In genomic region chr12:73949318-73950058, GRCm38 (mm10) we compare ENCODE assay signal across 8 mouse cellular contexts. TPM values are rescaled to one million over a fixed set of nuclear protein-coding genes. Genes with fewer than 3 reads are reported as not detected.
DNase-seq lines count a peak whose midpoint lies in the region; ATAC-seq lines count a peak whose summit lies in the region.

No protein-coding gene starts in this region.

- H3K9me3 ChIP-seq in hindbrain, embryonic 14.5 days (ENCODE audit: control insufficient read depth, low read length) = no peaks in the 10 kb centered on the region

- peaks cover 17% of the 10 kb centered on the region for H3K4me1 ChIP-seq in hindbrain, embryonic 14.5 days (replicated peaks; ENCODE audit: control insufficient read depth, insufficient read depth, low read length)

- 5% methylated on average over 46 of the region's 46 CpGs for WGBS in hindbrain, embryonic 14.5 days

- peak overlapping the region; percentile 83 for H3K4me2 ChIP-seq in hindbrain, embryonic 14.5 days (replicated peaks)

- no peak overlapping the region for H3K27ac ChIP-seq in hindbrain, embryonic 14.5 days

- H3K9ac ChIP-seq in hindbrain, embryonic 14.5 days = peak overlapping the region; percentile 73

- peak; percentile 89 for ATAC-seq in hindbrain, embryonic 14.5 days (ENCODE audit: low FRiP score)

- no peaks in the 10 kb centered on the region for H3K27me3 ChIP-seq in hindbrain, embryonic 14.5 days (ENCODE audit: control insufficient read depth, insufficient read depth, low read length)

- peaks cover 23% of the 10 kb centered on the region for H3K36me3 ChIP-seq in hindbrain, embryonic 14.5 days (replicated peaks; ENCODE audit: control insufficient read depth, insufficient read depth)

- peak; percentile 34 to 42 for DNase-seq in adrenal gland, adult 18-20 months (ENCODE audit: low spot score in 2 of 2)
- DNase-seq in cerebellum, postnatal 10 days = peak; percentile 81 to 86
- peak; percentile 13 for DNase-seq in gastrocnemius, adult 18-20 months (ENCODE audit: low spot score)
- DNase-seq in hindbrain, embryonic 14.5 days (ENCODE audit: low spot score) = peak; percentile 74
- peak; percentile 23 to 48 for DNase-seq in left cerebral cortex, adult 8-10 months (ENCODE audit: low spot score in 2 of 2)
- peak; percentile 24 for DNase-seq in lung, postnatal 36 days
- peak; percentile 74 for DNase-seq in retina, postnatal 1 day
- no peak for DNase-seq in thymus, postnatal 10 days (ENCODE audit: low spot score in 2 of 2)

- peak overlapping the region; percentile 45 for H3K4me3 ChIP-seq in hindbrain, embryonic 14.5 days (replicated peaks; ENCODE audit: low read length)

RNA-seq across cellular contexts. Expression of gene Gm49321, which starts 12.0 kb away (rescaled TPM):
- 1 to 10 TPM; 6.5 to 9.2 TPM for total RNA-seq in adrenal gland, adult 18-20 months (2021)
- total RNA-seq in gastrocnemius, adult 18-20 months (2021) = 1 to 10 TPM; 2.1 to 2.2 TPM
- polyA plus RNA-seq in hindbrain, embryonic 14.5 days (2014; fragmentation: Nextera tagmentation; extraction: Ambion mirVana) = 17.4 and 17.6 TPM in 2 replicates
- 10 to 100 TPM in 3 of 4 experiments, 1 to 10 TPM in 1; 8.3 to 16.2 (median 13.5) TPM for total RNA-seq in left cerebral cortex, adult 8-10 months (2022)

RNA-seq across cellular contexts. Expression of gene Snapc1, which starts 14.8 kb away (rescaled TPM):
- total RNA-seq in adrenal gland, adult 18-20 months (2021) = 10 to 100 TPM; 22.6 to 25.0 TPM
- total RNA-seq in gastrocnemius, adult 18-20 months (2021) = 1 to 10 TPM; 4.7 to 8.5 TPM
- polyA plus RNA-seq in hindbrain, embryonic 14.5 days (2014; fragmentation: Nextera tagmentation; extraction: Ambion mirVana) = 34.9 and 37.1 TPM in 2 replicates
- 10 to 100 TPM; 37.6 to 46.6 (median 41.7) TPM for total RNA-seq in left cerebral cortex, adult 8-10 months (2022)

RNA-seq across cellular contexts. Expression of gene Syt16, which starts 48.0 kb away (rescaled TPM):
- total RNA-seq in adrenal gland, adult 18-20 months (2021) = under 1 TPM; 0.30 to 0.32 TPM
- not detected for total RNA-seq in gastrocnemius, adult 18-20 months (2021)
- polyA plus RNA-seq in hindbrain, embryonic 14.5 days (2014; fragmentation: Nextera tagmentation; extraction: Ambion mirVana) = 79.5 and 91.2 TPM in 2 replicates
- 10 to 100 TPM; 71.8 to 83.4 (median 74.2) TPM for total RNA-seq in left cerebral cortex, adult 8-10 months (2022)

RNA-seq across cellular contexts. Expression of gene Hif1a, which starts 48.3 kb away (rescaled TPM):
- 10 to 100 TPM; 52.9 to 66.1 TPM for total RNA-seq in adrenal gland, adult 18-20 months (2021)
- total RNA-seq in gastrocnemius, adult 18-20 months (2021) = 10 to 100 TPM; 10.5 to 17.9 TPM
- polyA plus RNA-seq in hindbrain, embryonic 14.5 days (2014; fragmentation: Nextera tagmentation; extraction: Ambion mirVana) = 103 and 113 TPM in 2 replicates
- total RNA-seq in left cerebral cortex, adult 8-10 months (2022) = 10 to 100 TPM; 57.7 to 66.6 (median 64.3) TPM

Comparison
In these comparisons a context has a peak if more than half of its experiments do, and no peak if none do; other contexts are left out.
1. DNase-seq: peak in adrenal gland, adult 18-20 months (2 of 2), cerebellum, postnatal 10 days (2 of 2), gastrocnemius, adult 18-20 months (single experiment), hindbrain, embryonic 14.5 days (single experiment), left cerebral cortex, adult 8-10 months (2 of 2), lung, postnatal 36 days (single experiment) and retina, postnatal 1 day (single experiment); none in thymus, postnatal 10 days (0 of 2).
2. RNA of gene Syt16, which starts 48.0 kb away (total RNA-seq): 71.8 to 83.4 TPM in left cerebral cortex, adult 8-10 months; 0.30 to 0.32 TPM in adrenal gland, adult 18-20 months and not detected in gastrocnemius, adult 18-20 months; every median in the first group is over 10 times any median in the second.